Mouse (Mus musculus): ENCODE results near the gene Slc38a9. TPM values are rescaled to one million over a fixed set of nuclear protein-coding genes. Genes with fewer than 3 reads are reported as not detected.
A peak's percentile ranks its signal among the peaks of the same experiment; 100 is the strongest.

The Slc38a9 gene
- polyA plus RNA-seq, 1 experiment from 2014 or later, result 17.7 TPM

- no peaks in the 10 kb centered on the region for H3K36me3 ChIP-seq
- peaks cover 35% of the 10 kb centered on the region for H3K4me1 ChIP-seq
- H3K27ac ChIP-seq, result 0 out of 2 replicates have a peak overlapping the region, but pooled peaks have one; percentile 23
- H3K4me2 ChIP-seq, result no peak overlapping the region
- no peaks in the 10 kb centered on the region for H3K27me3 ChIP-seq
- 26% methylated on average over 1 of the region's 1 CpGs for WGBS
- H3K9ac ChIP-seq, result no peak overlapping the region
- peaks cover 9% of the 10 kb centered on the region; the same call in 1 of the 2 replicates for H3K9me3 ChIP-seq
- no peak overlapping the region for H3K4me3 ChIP-seq
- ATAC-seq (ENCODE audit: insufficient number of reproducible peaks, insufficient read depth, low FRiP score, low TSS enrichment, low read depth), result no peak
Observed at GRCm38 (mm10) chr13:112761787-112762186, 101.2 kb downstream of the Slc38a9 start.

GRCm38 (mm10) chr13:112762548-112762947 lies 102.0 kb downstream of the Slc38a9 start:
- 33% methylated on average over 4 of the region's 4 CpGs for WGBS
- Histone ChIP-seq H3K4me2 (no peak overlapping the region), H3K36me3 (no peaks in the 10 kb centered on the region; the same call in 1 of the 2 replicates), H3K27ac (no peak overlapping the region), H3K4me3 (no peak overlapping the region), H3K9me3 (peaks cover 17% of the 10 kb centered on the region), H3K9ac (no peak overlapping the region), H3K27me3 (no peaks in the 10 kb centered on the region), H3K4me1 (peaks cover 35% of the 10 kb centered on the region)
- no peak for ATAC-seq (ENCODE audit: insufficient number of reproducible peaks, insufficient read depth, low FRiP score, low TSS enrichment, low read depth)

GRCm38 (mm10) chr13:112763531-112764091 lies 103.1 kb downstream of the Slc38a9 start:
- no peak for ATAC-seq (ENCODE audit: insufficient number of reproducible peaks, insufficient read depth, low FRiP score, low TSS enrichment, low read depth)
- Histone ChIP-seq H3K4me1 (peaks cover 26% of the 10 kb centered on the region), H3K9me3 (peaks cover 20% of the 10 kb centered on the region), H3K27ac (no peak overlapping the region), H3K9ac (no peak overlapping the region), H3K4me3 (no peak overlapping the region), H3K27me3 (no peaks in the 10 kb centered on the region), H3K36me3 (no peaks in the 10 kb centered on the region; the same call in 1 of the 2 replicates), H3K4me2 (no peak overlapping the region)
- 76% methylated on average over 10 of the region's 10 CpGs for WGBS

GRCm38 (mm10) chr13:112764556-112764955 lies 104.0 kb downstream of the Slc38a9 start:
- ATAC-seq (ENCODE audit: insufficient number of reproducible peaks, insufficient read depth, low FRiP score, low TSS enrichment, low read depth), result no peak
- H3K9me3 ChIP-seq, result peaks cover 20% of the 10 kb centered on the region
- H3K4me1 ChIP-seq, result peaks cover 19% of the 10 kb centered on the region
- no peak overlapping the region for H3K27ac ChIP-seq
- H3K4me3 ChIP-seq, result no peak overlapping the region
- no peaks in the 10 kb centered on the region; the same call in 1 of the 2 replicates for H3K36me3 ChIP-seq
- H3K9ac ChIP-seq, result no peak overlapping the region
- WGBS, result 72% methylated on average over 5 of the region's 5 CpGs
- no peak overlapping the region for H3K4me2 ChIP-seq
- no peaks in the 10 kb centered on the region for H3K27me3 ChIP-seq

GRCm38 (mm10) chr13:112765654-112766053 lies 105.1 kb downstream of the Slc38a9 start:
- Histone ChIP-seq H3K4me3 (no peak overlapping the region), H3K9ac (no peak overlapping the region), H3K4me2 (no peak overlapping the region), H3K27ac (no peak overlapping the region), H3K9me3 (peaks cover 20% of the 10 kb centered on the region), H3K36me3 (no peaks in the 10 kb centered on the region; the same call in 1 of the 2 replicates), H3K27me3 (no peaks in the 10 kb centered on the region), H3K4me1 (peaks cover 12% of the 10 kb centered on the region)
- no peak for ATAC-seq (ENCODE audit: insufficient number of reproducible peaks, insufficient read depth, low FRiP score, low TSS enrichment, low read depth)
- WGBS, result 84% methylated on average over 3 of the region's 3 CpGs

- peaks cover 16% of the 10 kb centered on the region for H3K4me1 ChIP-seq
- peak; percentile 37; the same call in 1 of the 2 replicates for ATAC-seq (ENCODE audit: insufficient number of reproducible peaks, insufficient read depth, low FRiP score, low TSS enrichment, low read depth)
- peak overlapping the region; percentile 41; the same call in 1 of the 2 replicates for H3K27ac ChIP-seq
- H3K9me3 ChIP-seq, result peaks cover 19% of the 10 kb centered on the region
- H3K36me3 ChIP-seq, result no peaks in the 10 kb centered on the region; the same call in 1 of the 2 replicates
- no peak overlapping the region for H3K9ac ChIP-seq
- H3K4me3 ChIP-seq, result no peak overlapping the region
- no peaks in the 10 kb centered on the region for H3K27me3 ChIP-seq
- H3K4me2 ChIP-seq, result peak overlapping the region; percentile 26; the same call in 1 of the 2 replicates
- 31% methylated on average over 11 of the region's 11 CpGs for WGBS
Observed at GRCm38 (mm10) chr13:112770528-112771328, 110.2 kb downstream of the Slc38a9 start.

GRCm38 (mm10) chr13:112771447-112772208 lies 111.1 kb downstream of the Slc38a9 start:
- WGBS, result 34% methylated on average over 15 of the region's 15 CpGs
- Histone ChIP-seq H3K4me3 (no peak overlapping the region), H3K4me2 (peak overlapping the region; percentile 26), H3K4me1 (peaks cover 16% of the 10 kb centered on the region), H3K27me3 (no peaks in the 10 kb centered on the region), H3K27ac (no peak overlapping the region), H3K9ac (no peak overlapping the region), H3K36me3 (no peaks in the 10 kb centered on the region; the same call in 1 of the 2 replicates), H3K9me3 (peaks cover 12% of the 10 kb centered on the region)
- ATAC-seq (ENCODE audit: insufficient number of reproducible peaks, insufficient read depth, low FRiP score, low TSS enrichment, low read depth), result no peak

DNA sequence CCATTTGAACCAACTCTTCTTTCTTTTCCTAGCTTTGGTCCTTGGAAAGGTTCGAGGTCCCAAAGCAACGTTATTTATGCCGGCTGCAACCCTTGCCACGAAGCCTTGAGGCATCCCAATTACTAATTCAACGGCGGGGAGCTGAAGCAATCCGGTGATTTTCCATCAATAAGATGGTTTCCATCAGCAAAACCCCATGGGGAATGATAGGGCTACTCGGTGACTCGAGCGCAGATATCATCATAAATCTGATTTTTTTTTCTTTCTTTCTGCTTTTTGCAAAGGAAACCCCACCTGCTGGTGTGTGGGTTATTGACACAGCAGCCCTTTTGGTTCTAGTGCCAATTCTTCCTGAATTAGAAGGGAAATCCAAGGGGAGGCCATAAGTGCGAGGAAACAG lies 111.7 kb downstream of the Slc38a9 start:
- Histone ChIP-seq H3K4me3 (no peak overlapping the region), H3K27me3 (no peaks in the 10 kb centered on the region), H3K9me3 (peaks cover 6% of the 10 kb centered on the region), H3K36me3 (no peaks in the 10 kb centered on the region; the same call in 1 of the 2 replicates), H3K9ac (no peak overlapping the region), H3K27ac (no peak overlapping the region), H3K4me2 (no peak overlapping the region; the same call in 1 of the 2 replicates), H3K4me1 (peaks cover 16% of the 10 kb centered on the region)
- WGBS, result 57% methylated on average over 11 of the region's 11 CpGs
- ATAC-seq (ENCODE audit: insufficient number of reproducible peaks, insufficient read depth, low FRiP score, low TSS enrichment, low read depth), result no peak

- Histone ChIP-seq H3K4me3 (no peak overlapping the region), H3K36me3 (no peaks in the 10 kb centered on the region), H3K4me1 (peaks cover 16% of the 10 kb centered on the region), H3K9ac (no peak overlapping the region), H3K27me3 (no peaks in the 10 kb centered on the region), H3K9me3 (no peaks in the 10 kb centered on the region; the same call in 1 of the 2 replicates), H3K27ac (no peak overlapping the region), H3K4me2 (no peak overlapping the region)
- ATAC-seq (ENCODE audit: insufficient number of reproducible peaks, insufficient read depth, low FRiP score, low TSS enrichment, low read depth), result no peak
- WGBS, result 86% methylated on average over 14 of the region's 14 CpGs
Observed at GRCm38 (mm10) chr13:112772861-112773260, 112.3 kb downstream of the Slc38a9 start.

DNA sequence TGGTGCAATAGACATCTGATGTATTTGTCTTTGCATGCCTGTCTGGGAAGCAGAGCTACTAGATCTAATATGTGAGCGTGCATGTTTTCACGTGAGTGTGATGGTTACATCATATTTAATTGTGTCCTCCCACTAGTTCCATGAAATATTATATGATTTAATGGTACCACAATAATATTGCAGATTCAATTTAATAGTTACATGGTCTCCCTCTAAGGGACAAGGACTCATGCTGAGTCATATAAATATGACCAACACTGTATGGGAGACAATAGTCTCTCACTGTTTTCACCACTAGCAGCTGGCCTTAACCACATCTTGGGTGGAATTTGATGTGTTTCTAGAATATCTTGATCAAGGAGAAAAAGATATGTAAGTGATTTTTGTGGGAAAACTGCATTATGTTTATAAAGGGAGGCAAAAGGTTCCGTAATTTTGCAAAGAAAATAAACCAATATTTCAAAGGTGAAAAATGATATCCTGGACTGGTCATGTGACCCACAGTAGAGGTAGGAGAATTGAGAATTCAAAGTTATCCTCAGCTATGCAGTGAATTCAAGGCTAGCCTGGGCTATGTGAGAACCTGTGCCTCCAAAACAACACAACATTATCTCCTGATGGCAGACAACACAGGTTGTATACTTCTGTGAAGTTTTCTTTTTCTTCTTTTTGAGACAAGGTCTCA lies 113.6 kb downstream of the Slc38a9 start:
- no peak overlapping the region for H3K9ac ChIP-seq
- ATAC-seq (ENCODE audit: insufficient number of reproducible peaks, insufficient read depth, low FRiP score, low TSS enrichment, low read depth), result no peak
- H3K27me3 ChIP-seq, result no peaks in the 10 kb centered on the region
- peaks cover 16% of the 10 kb centered on the region for H3K4me1 ChIP-seq
- no peak overlapping the region for H3K27ac ChIP-seq
- no peaks in the 10 kb centered on the region for H3K36me3 ChIP-seq
- H3K9me3 ChIP-seq, result no peaks in the 10 kb centered on the region
- 86% methylated on average over 3 of the region's 3 CpGs for WGBS
- H3K4me3 ChIP-seq, result no peak overlapping the region
- H3K4me2 ChIP-seq, result no peak overlapping the region

- no peak overlapping the region for H3K4me3 ChIP-seq
- H3K4me2 ChIP-seq, result no peak overlapping the region
- H3K36me3 ChIP-seq, result no peaks in the 10 kb centered on the region
- H3K9ac ChIP-seq, result no peak overlapping the region
- H3K4me1 ChIP-seq, result peaks cover 10% of the 10 kb centered on the region
- H3K9me3 ChIP-seq, result no peaks in the 10 kb centered on the region
- WGBS, result 86% methylated on average over 10 of the region's 10 CpGs
- no peak for ATAC-seq (ENCODE audit: insufficient number of reproducible peaks, insufficient read depth, low FRiP score, low TSS enrichment, low read depth)
- no peak overlapping the region for H3K27ac ChIP-seq
- H3K27me3 ChIP-seq, result no peaks in the 10 kb centered on the region
Observed at GRCm38 (mm10) chr13:112775856-112776255, 115.3 kb downstream of the Slc38a9 start.

Data from embryonic facial prominence, embryonic 13.5 days (tissue).